Mouse (Mus musculus) testis, adult 2 months (tissue): ENCODE measurements around the gene Ap3d1. TPM values are rescaled to one million over a fixed set of nuclear protein-coding genes. Genes with fewer than 3 reads are reported as not detected.
A peak's percentile ranks its signal among the peaks of the same experiment; 100 is the strongest.

Experiments
- H3K27ac ChIP-seq: fragments of 200-500 bp; 2 replicates; pipeline ENCODE4 v1.5.1; 2012; ENCODE audit warnings: low read depth, low read length; ENCODE audit not compliant: control insufficient read depth, insufficient read depth
- H3K27me3 ChIP-seq: fragments of 200-500 bp; 2 replicates; pipeline ENCODE4 v1.6.1; 2012; ENCODE audit warnings: mild to moderate bottlenecking, low read length, moderate library complexity; ENCODE audit not compliant: control insufficient read depth, insufficient read depth
- H3K36me3 ChIP-seq: fragments of 200-500 bp; 2 replicates; pipeline ENCODE4 v1.6.1; 2012; ENCODE audit warnings: mild to moderate bottlenecking, low read length; ENCODE audit not compliant: control insufficient read depth, insufficient read depth
- H3K4me1 ChIP-seq: fragments of 200-500 bp; 2 replicates; pipeline ENCODE4 v1.6.1; 2012; ENCODE audit warnings: low read length; ENCODE audit not compliant: control insufficient read depth, insufficient read depth
- H3K4me3 ChIP-seq: fragments of 200-500 bp; 2 replicates; pipeline ENCODE4 v1.5.1; 2012; ENCODE audit warnings: low read depth, mild to moderate bottlenecking, low read length, moderate library complexity, mixed read lengths; ENCODE audit not compliant: control insufficient read depth
- CTCF ChIP-seq: fragments of 200-500 bp; IDR thresholded peaks from 2 replicates; pipeline ENCODE4 v1.5.1; 2012; ENCODE audit warnings: low read depth, mild to moderate bottlenecking, inconsistent platforms, low read length, moderate library complexity; ENCODE audit not compliant: control insufficient read depth, insufficient read depth, insufficient replicate concordance
- POLR2A ChIP-seq: fragments of 200-500 bp; IDR thresholded peaks from 2 replicates; pipeline ENCODE4 v1.6.1; 2012; ENCODE audit warnings: low read depth, mild to moderate bottlenecking, inconsistent platforms, low read length, moderate library complexity; ENCODE audit not compliant: control insufficient read depth
- polyA plus RNA-seq: library from polyadenylated mRNA; depleted of rRNA; stranded (reverse); fragments of >200 nt; gene quantifications from 2 replicates; pipeline ENCODE4 v1.2.3, GENCODE M21; 2012; rRNA removed

Ap3d1 gene
- polyA plus RNA-seq = 178 and 195 TPM in 2 replicates

DNA sequence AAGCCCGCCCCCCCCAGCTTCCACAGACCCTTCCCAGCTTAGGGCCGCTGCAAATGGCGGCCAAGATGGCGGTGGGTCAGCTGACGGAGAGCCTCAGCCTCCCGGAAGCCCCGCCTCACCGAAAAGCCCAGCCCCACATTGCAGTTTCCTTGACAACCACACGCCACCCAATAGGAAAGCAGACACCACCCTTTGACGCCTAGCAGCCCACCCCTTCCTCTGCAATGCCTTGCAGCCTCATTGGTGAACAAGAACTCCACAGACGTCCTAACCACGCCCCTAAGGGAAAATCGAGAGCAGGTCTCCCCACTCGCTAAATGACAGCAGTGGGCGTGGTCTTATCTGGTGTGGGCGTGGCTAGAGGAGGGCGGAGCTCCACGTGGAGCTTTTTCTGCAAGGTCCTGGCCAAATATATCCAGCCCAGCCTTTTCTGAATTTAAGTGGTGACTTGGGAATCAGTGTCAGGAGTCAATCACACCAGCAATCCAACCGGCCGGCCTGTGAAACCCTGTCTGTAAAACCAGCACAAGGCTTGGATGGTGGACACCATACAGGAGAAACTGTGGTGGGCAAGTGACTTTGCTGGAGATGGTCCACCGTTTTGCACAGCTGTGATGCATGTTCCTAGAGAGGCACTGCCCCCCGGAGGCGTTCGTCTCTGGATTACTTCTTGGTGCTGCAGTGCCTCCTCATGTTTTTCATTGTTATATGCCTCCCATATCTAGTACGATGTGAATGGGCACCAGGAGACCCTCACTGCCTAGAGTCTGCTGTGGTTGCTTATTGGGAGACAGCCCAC, at the start of gene Ap3d1:
Gene Ap3d1, minus strand, starts transcription at position 85 of the 799 bp plus-strand sequence.
- no peaks in the 10 kb centered on the region for H3K36me3 ChIP-seq
- no peak for TF ChIP-seq CTCF
- peak; percentile 85 for TF ChIP-seq POLR2A
- peak within 1 kb of the TSS; percentile 72 for H3K27ac ChIP-seq
- peak within 1 kb of the TSS; percentile 96 for H3K4me3 ChIP-seq
- H3K27me3 ChIP-seq = no peaks in the 10 kb centered on the region
- peaks cover 2% of the 10 kb centered on the region; the same call in 1 of the 2 replicates for H3K4me1 ChIP-seq

DNA sequence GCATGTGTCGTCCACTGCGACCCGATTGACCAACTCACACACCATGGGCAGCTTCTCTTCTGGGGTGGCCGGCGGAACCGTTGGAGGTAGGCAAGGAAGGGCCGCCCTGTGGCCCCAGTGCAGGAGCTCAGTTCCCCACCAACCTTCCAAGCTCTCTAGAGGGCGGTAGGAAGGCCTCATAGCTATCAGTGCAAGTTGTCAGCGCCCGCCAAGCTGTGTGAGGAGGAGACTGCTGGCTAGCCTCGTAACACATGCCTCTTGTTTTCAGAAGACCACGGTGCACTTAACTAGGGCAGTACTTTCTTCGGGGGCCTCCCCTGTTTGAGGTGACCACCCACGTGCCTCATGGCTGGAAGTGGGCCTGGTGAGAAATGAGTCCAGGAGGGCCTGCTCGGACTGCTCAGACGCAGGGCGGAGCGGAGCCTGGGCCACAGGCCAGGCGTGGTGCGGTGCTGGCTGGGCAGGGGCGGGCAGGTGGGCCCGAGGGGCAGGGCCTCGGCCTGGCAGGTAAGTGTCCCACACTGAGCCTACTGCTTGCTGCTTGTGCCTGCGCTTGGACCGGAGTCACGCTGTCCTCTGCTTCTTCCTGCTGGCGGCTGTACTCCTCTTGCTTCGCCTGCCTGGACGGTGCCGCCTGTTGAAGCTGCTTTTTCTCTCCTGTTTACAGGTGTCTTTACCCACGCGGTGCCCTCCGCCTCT, 49.6 kb upstream of the Ap3d1 start:
- Histone ChIP-seq H3K4me3 (no peak overlapping the region), H3K27me3 (no peaks in the 10 kb centered on the region), H3K4me1 (no peaks in the 10 kb centered on the region; the same call in none of the 2 replicates), H3K36me3 (no peaks in the 10 kb centered on the region; the same call in 1 of the 2 replicates), H3K27ac (no peak overlapping the region)
- TF ChIP-seq POLR2A (no peak), CTCF (no peak)

DNA sequence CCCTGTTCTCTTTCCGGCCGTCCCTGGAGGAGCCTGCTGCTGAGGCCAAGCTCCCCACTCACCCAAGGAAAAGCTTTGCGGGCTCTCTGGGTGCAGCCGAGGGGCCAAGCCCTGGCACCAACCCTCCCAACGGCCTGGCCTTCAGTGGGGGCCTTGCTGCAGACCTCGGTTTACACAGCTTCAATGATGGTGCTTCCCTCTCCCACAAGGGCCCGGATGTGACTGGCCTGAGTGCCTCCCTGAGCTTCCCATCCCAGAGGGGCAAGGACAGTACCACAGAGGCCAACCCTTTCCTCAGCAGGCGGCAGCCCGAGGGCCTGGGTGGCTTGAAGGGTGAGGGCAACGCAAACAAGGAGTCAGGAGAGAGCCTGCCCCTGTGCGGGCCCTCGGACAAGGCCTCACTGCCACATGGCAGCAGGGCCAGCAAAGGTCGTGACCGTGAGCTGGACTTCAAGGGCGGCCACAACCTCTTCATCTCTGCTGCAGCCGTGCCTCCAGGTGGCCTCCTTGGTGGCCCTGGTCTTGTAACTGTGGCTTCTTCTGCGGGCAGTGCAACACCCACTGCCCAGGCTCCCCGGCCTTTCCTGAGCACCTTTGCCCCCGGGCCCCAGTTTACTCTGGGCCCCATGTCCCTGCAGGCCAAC, 48.8 kb upstream of the Ap3d1 start:
- Histone ChIP-seq H3K36me3 (no peaks in the 10 kb centered on the region; the same call in 1 of the 2 replicates), H3K4me3 (no peak overlapping the region), H3K27ac (no peak overlapping the region)

DNA sequence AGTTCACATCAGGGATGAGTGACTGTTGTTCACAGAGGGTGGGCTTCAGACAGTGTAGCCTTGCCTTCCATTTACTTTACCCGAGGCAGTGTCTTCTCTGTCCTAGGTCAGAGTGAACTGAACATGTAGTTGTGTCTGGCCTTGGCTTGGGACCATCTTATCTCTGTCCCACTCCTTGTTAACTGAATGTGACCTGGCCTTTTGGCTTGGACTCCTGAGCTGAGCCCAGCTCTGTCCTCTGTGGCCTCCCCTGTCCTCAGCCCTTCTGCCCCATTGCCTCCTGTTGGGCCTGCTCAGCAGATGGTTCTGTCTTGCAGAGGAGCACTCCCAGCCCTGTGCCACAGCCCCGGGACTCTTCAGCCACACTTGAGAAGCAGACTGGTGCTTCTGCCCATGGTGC, 45.5 kb upstream of the Ap3d1 start:
- Histone ChIP-seq H3K27me3 (no peaks in the 10 kb centered on the region), H3K4me3 (no peak overlapping the region), H3K27ac (no peak overlapping the region), H3K4me1 (no peaks in the 10 kb centered on the region; the same call in none of the 2 replicates), H3K36me3 (no peaks in the 10 kb centered on the region; the same call in none of the 2 replicates)
- no peak for TF ChIP-seq CTCF
- no peak for TF ChIP-seq POLR2A

More for the DNA sequence above, 48.8 kb upstream of the Ap3d1 start:
- Histone ChIP-seq H3K27me3 (no peaks in the 10 kb centered on the region), H3K4me1 (no peaks in the 10 kb centered on the region; the same call in none of the 2 replicates)
- no peak for TF ChIP-seq POLR2A
- TF ChIP-seq CTCF = no peak; the same call in 1 of the 2 replicates

DNA sequence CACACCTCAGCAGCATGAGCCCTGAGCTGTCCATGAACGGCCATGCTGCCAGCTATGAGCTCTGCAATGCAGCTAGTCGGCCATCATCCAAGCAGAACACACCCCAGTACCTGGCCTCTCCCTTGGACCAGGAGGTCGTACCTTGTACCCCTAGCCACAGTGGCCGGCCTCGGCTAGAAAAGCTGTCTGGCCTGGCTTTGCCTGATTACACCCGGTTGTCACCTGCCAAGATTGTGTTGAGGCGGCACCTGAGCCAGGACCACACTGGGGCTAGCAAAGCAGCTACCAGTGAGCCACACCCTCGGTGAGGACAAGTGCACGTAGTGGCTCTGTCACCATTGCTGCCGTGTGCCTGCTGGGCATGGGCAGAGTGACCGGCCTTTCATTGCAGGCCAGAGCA, 43.9 kb upstream of the Ap3d1 start:
- Histone ChIP-seq H3K27ac (no peak overlapping the region), H3K36me3 (no peaks in the 10 kb centered on the region; the same call in none of the 2 replicates), H3K4me1 (no peaks in the 10 kb centered on the region), H3K4me3 (no peak overlapping the region), H3K27me3 (no peaks in the 10 kb centered on the region)
- TF ChIP-seq POLR2A (no peak), CTCF (no peak)

DNA sequence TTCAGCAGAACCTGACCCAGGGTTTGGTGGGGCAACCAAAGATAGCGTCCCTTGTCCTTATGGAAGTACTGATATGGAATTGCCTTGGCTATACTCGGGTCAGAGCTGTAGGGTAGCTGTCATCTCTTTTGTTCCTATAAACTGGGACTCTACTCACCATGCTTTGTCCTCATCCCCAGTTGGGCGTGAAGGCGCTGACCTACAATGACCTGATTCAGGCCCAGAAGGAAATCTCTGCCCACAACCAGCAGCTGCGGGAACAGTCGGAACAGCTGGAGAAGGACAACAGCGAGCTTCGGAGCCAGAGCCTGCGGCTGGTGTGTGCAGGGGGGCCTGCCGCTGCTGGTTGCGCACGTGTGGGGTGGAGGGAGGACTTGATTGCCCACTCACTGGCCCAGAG, 42.8 kb upstream of the Ap3d1 start:
- H3K4me1 ChIP-seq = no peaks in the 10 kb centered on the region
- H3K27me3 ChIP-seq = no peaks in the 10 kb centered on the region
- H3K4me3 ChIP-seq = no peak overlapping the region
- TF ChIP-seq POLR2A (no peak), CTCF (no peak)
- no peak overlapping the region for H3K27ac ChIP-seq
- H3K36me3 ChIP-seq = no peaks in the 10 kb centered on the region; the same call in none of the 2 replicates
